Mouse (Mus musculus): ENCODE data around the gene Selp. TPM values are rescaled to one million over a fixed set of nuclear protein-coding genes. Genes with fewer than 3 reads are reported as not detected.

The Selp gene
- polyA plus RNA-seq, 1 experiment from 2014 or later, result not detected

- Histone ChIP-seq H3K36me3 (no peaks in the 10 kb centered on the region), H3K9me3 (no peaks in the 10 kb centered on the region), H3K4me1 (no peaks in the 10 kb centered on the region), H3K4me3 (no peak overlapping the region), H3K27me3 (no peaks in the 10 kb centered on the region), H3K4me2 (replicated peaks) (no peak overlapping the region), H3K27ac (replicated peaks) (no peak overlapping the region), H3K9ac (replicated peaks) (no peak overlapping the region)
- 93% methylated on average over 3 of the region's 3 CpGs for WGBS
- ATAC-seq (replicated peaks), result no peak
These were observed 5.7 kb downstream of the Selp start for GRCm38 (mm10) chr1:164120777-164121158.

GRCm38 (mm10) chr1:164123836-164124235, 8.8 kb downstream of the Selp start:
- Histone ChIP-seq H3K4me1 (no peaks in the 10 kb centered on the region), H3K9ac (replicated peaks) (no peak overlapping the region), H3K27ac (replicated peaks) (no peak overlapping the region), H3K27me3 (no peaks in the 10 kb centered on the region), H3K9me3 (no peaks in the 10 kb centered on the region), H3K4me2 (replicated peaks) (no peak overlapping the region), H3K4me3 (no peak overlapping the region), H3K36me3 (no peaks in the 10 kb centered on the region)
- 73% methylated on average over 3 of the region's 3 CpGs for WGBS
- no peak for ATAC-seq (replicated peaks)

GRCm38 (mm10) chr1:164130013-164130412, 14.9 kb downstream of the Selp start:
- WGBS, result 80% methylated on average over 3 of the region's 3 CpGs

GRCm38 (mm10) chr1:164132609-164133008, 17.5 kb downstream of the Selp start:
- no peaks in the 10 kb centered on the region for H3K36me3 ChIP-seq
- H3K9ac ChIP-seq (replicated peaks), result no peak overlapping the region
- no peak for ATAC-seq (replicated peaks)
- no peak overlapping the region for H3K4me2 ChIP-seq (replicated peaks)
- H3K4me3 ChIP-seq, result no peak overlapping the region
- no peaks in the 10 kb centered on the region for H3K9me3 ChIP-seq
- 77% methylated on average over 1 of the region's 1 CpGs for WGBS
- no peaks in the 10 kb centered on the region for H3K4me1 ChIP-seq
- H3K27me3 ChIP-seq, result no peaks in the 10 kb centered on the region
- H3K27ac ChIP-seq (replicated peaks), result no peak overlapping the region

More at GRCm38 (mm10) chr1:164130013-164130412, 14.9 kb downstream of the Selp start:
- ATAC-seq (replicated peaks), result no peak
- Histone ChIP-seq H3K4me2 (replicated peaks) (no peak overlapping the region), H3K9ac (replicated peaks) (no peak overlapping the region), H3K9me3 (no peaks in the 10 kb centered on the region), H3K27ac (replicated peaks) (no peak overlapping the region), H3K36me3 (no peaks in the 10 kb centered on the region), H3K27me3 (no peaks in the 10 kb centered on the region), H3K4me3 (no peak overlapping the region), H3K4me1 (no peaks in the 10 kb centered on the region)

GRCm38 (mm10) chr1:164134101-164134500, 19.0 kb downstream of the Selp start:
- no peak for ATAC-seq (replicated peaks)
- no peak overlapping the region for H3K4me2 ChIP-seq (replicated peaks)
- H3K4me1 ChIP-seq, result no peaks in the 10 kb centered on the region
- no peak overlapping the region for H3K9ac ChIP-seq (replicated peaks)
- no peaks in the 10 kb centered on the region for H3K9me3 ChIP-seq
- no peak overlapping the region for H3K4me3 ChIP-seq
- H3K36me3 ChIP-seq, result no peaks in the 10 kb centered on the region
- WGBS, result 88% methylated on average over 6 of the region's 6 CpGs
- no peak overlapping the region for H3K27ac ChIP-seq (replicated peaks)
- H3K27me3 ChIP-seq, result no peaks in the 10 kb centered on the region

- H3K9ac ChIP-seq (replicated peaks), result no peak overlapping the region
- WGBS, result 76% methylated on average over 5 of the region's 5 CpGs
These were observed 20.3 kb downstream of the Selp start for GRCm38 (mm10) chr1:164135360-164135759.

GRCm38 (mm10) chr1:164135960-164136359, 20.9 kb downstream of the Selp start:
- Histone ChIP-seq H3K27ac (replicated peaks) (no peak overlapping the region), H3K4me1 (no peaks in the 10 kb centered on the region), H3K36me3 (no peaks in the 10 kb centered on the region), H3K27me3 (no peaks in the 10 kb centered on the region), H3K4me2 (replicated peaks) (no peak overlapping the region), H3K4me3 (no peak overlapping the region), H3K9me3 (no peaks in the 10 kb centered on the region), H3K9ac (replicated peaks) (no peak overlapping the region)
- WGBS, result 82% methylated on average over 11 of the region's 11 CpGs
- ATAC-seq (replicated peaks), result no peak

More at GRCm38 (mm10) chr1:164135360-164135759, 20.3 kb downstream of the Selp start:
- Histone ChIP-seq H3K27me3 (no peaks in the 10 kb centered on the region), H3K36me3 (no peaks in the 10 kb centered on the region), H3K4me1 (no peaks in the 10 kb centered on the region), H3K27ac (replicated peaks) (no peak overlapping the region), H3K4me3 (no peak overlapping the region), H3K4me2 (replicated peaks) (no peak overlapping the region), H3K9me3 (no peaks in the 10 kb centered on the region)
- no peak for ATAC-seq (replicated peaks)

- no peak overlapping the region for H3K9ac ChIP-seq (replicated peaks)
- H3K4me2 ChIP-seq (replicated peaks), result no peak overlapping the region
- H3K4me3 ChIP-seq, result no peak overlapping the region
- H3K36me3 ChIP-seq, result no peaks in the 10 kb centered on the region
- no peak for ATAC-seq (replicated peaks)
- no peaks in the 10 kb centered on the region for H3K4me1 ChIP-seq
- no peak overlapping the region for H3K27ac ChIP-seq (replicated peaks)
- WGBS, result 79% methylated on average over 6 of the region's 6 CpGs
- no peaks in the 10 kb centered on the region for H3K27me3 ChIP-seq
- H3K9me3 ChIP-seq, result no peaks in the 10 kb centered on the region
These were observed 21.6 kb downstream of the Selp start for GRCm38 (mm10) chr1:164136636-164137035.

GRCm38 (mm10) chr1:164138365-164139130, 23.5 kb downstream of the Selp start:
- no peak overlapping the region for H3K9ac ChIP-seq (replicated peaks)
- peak; percentile 91 for ATAC-seq (replicated peaks)
- H3K27ac ChIP-seq (replicated peaks), result no peak overlapping the region
- H3K4me1 ChIP-seq, result no peaks in the 10 kb centered on the region
- H3K4me3 ChIP-seq, result no peak overlapping the region
- H3K9me3 ChIP-seq, result no peaks in the 10 kb centered on the region
- H3K27me3 ChIP-seq, result no peaks in the 10 kb centered on the region
- H3K36me3 ChIP-seq, result no peaks in the 10 kb centered on the region
- 1% methylated on average over 5 of the region's 5 CpGs for WGBS
- no peak overlapping the region for H3K4me2 ChIP-seq (replicated peaks)

GRCm38 (mm10) chr1:164139464-164139863, 24.4 kb downstream of the Selp start:
- H3K36me3 ChIP-seq, result no peaks in the 10 kb centered on the region
- H3K9me3 ChIP-seq, result no peaks in the 10 kb centered on the region
- WGBS, result 79% methylated on average over 4 of the region's 4 CpGs

GRCm38 (mm10) chr1:164149083-164149482, 34.0 kb downstream of the Selp start:
- Histone ChIP-seq H3K27ac (replicated peaks) (no peak overlapping the region), H3K9ac (replicated peaks) (no peak overlapping the region), H3K36me3 (no peaks in the 10 kb centered on the region), H3K9me3 (no peaks in the 10 kb centered on the region), H3K4me3 (no peak overlapping the region), H3K27me3 (no peaks in the 10 kb centered on the region), H3K4me2 (replicated peaks) (no peak overlapping the region), H3K4me1 (no peaks in the 10 kb centered on the region)
- 97% methylated on average over 7 of the region's 7 CpGs for WGBS
- ATAC-seq (replicated peaks), result no peak

More at GRCm38 (mm10) chr1:164139464-164139863, 24.4 kb downstream of the Selp start:
- H3K4me1 ChIP-seq, result no peaks in the 10 kb centered on the region
- H3K27ac ChIP-seq (replicated peaks), result no peak overlapping the region
- no peak overlapping the region for H3K4me2 ChIP-seq (replicated peaks)
- no peaks in the 10 kb centered on the region for H3K27me3 ChIP-seq
- H3K4me3 ChIP-seq, result no peak overlapping the region
- ATAC-seq (replicated peaks), result no peak
- H3K9ac ChIP-seq (replicated peaks), result no peak overlapping the region

GRCm38 (mm10) chr1:164151387-164152088, 36.5 kb downstream of the Selp start, which contains the start of gene F5:
TSS of gene F5 (plus strand) at chr1:164151838.
- Histone ChIP-seq H3K4me1 (no peaks in the 10 kb centered on the region), H3K9me3 (no peaks in the 10 kb centered on the region), H3K27ac (replicated peaks) (no peak within 1 kb of the TSS), H3K36me3 (no peaks in the 10 kb centered on the region), H3K9ac (replicated peaks) (no peak within 1 kb of the TSS), H3K4me3 (no peak within 1 kb of the TSS), H3K4me2 (replicated peaks) (no peak within 1 kb of the TSS), H3K27me3 (no peaks in the 10 kb centered on the region)
- ATAC-seq (replicated peaks), result no peak
- WGBS, result 12% methylated on average over 16 of the region's 16 CpGs

Data from forebrain, embryonic 15.5 days (tissue).